Mouse (Mus musculus) left cerebral cortex, postnatal 36 days (tissue): ENCODE data around the gene Tbc1d5. TPM values are rescaled to one million over a fixed set of nuclear protein-coding genes. Genes with fewer than 3 reads are reported as not detected.

Source experiments
- DNase-seq, 2 experiments: peaks; one replicate each; pipeline ENCODE4 v3.0.0; 2021 to 2022; ENCODE audit warnings: low spot score in 2 of 2, mixed read lengths in 1 of 2
- intact Hi-C: fragments of 180-260 bp; cut with DNase I; formaldehyde crosslinking; loops from one replicate; pipeline ENCODE4 v1.15.1; 2025
- total RNA-seq, 2 experiments: library from RNA; stranded (reverse); gene quantifications; 2 replicates each; pipeline ENCODE4 v1.2.3; 2021

Gene Tbc1d5
- total RNA-seq, 2 experiments from 2014 or later = 26.7 to 27.7 TPM

DNA sequence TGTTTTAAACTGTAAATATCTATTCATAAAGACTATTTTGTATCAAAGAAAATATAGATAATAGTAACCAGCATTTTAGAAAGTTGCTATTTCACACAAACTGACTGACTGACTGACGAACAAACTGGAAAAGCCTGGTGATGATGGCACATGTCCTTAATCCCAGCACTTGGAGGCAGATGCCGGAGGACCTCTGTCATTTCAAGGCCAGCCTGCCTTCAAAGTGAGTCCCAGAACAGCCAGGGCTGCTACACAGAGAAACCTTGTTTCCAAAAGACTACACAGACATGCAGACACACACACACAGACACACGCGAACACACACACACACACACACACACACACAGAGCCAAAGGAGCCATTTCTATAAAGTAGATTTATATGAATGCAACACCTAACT, 390.3 kb downstream of the Tbc1d5 start:
- no peak for DNase-seq
- intact Hi-C loops = no loop called here

DNA sequence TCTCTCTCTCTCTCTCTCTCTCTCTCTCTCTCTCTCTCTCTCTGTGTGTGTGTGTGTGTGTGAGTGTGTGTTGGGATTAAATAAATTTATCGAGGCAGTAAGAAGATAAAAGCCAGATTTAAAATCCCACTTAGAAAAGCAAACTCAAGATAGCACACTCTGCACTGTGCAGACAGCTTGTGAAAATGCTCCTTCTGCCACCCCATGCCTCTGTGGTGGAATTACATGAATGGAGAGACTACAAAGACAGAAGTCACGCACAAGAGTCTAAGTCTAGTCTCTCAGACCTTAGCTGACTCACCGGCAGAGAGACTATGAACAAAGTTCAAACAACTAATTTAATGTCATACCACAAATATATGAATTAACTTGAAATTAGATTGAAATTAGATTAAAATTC, 403.9 kb downstream of the Tbc1d5 start:
- DNase-seq = no peak
- intact Hi-C loops = loop anchor here (5.0 kb wide), 1 partner anchor 483 kb away; the partner anchor contains the start of gene Dazl

DNA sequence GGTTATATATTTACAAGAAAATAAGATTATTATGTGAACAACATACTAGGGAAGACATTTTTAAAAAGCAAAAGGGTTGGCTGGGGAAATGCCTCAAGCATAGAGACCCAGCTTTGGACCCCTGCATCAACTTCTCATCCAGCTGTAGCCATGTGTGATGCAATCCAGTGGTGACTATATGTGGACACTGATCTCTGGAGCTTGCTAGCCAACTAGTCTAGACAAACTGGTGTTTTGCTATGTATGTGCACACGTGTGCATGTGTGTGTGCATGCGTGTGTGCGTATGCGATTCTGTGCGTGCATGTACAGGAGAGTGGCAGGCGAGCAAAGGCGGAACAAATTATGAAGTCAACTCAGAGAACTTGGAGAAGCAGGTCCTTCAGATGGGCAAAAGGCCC, 414.8 kb downstream of the Tbc1d5 start:
- DNase-seq = no peak
- intact Hi-C loops = loop anchor here (5.0 kb wide), 1 partner anchor 357 kb away; no protein-coding TSS in a partner anchor

DNA sequence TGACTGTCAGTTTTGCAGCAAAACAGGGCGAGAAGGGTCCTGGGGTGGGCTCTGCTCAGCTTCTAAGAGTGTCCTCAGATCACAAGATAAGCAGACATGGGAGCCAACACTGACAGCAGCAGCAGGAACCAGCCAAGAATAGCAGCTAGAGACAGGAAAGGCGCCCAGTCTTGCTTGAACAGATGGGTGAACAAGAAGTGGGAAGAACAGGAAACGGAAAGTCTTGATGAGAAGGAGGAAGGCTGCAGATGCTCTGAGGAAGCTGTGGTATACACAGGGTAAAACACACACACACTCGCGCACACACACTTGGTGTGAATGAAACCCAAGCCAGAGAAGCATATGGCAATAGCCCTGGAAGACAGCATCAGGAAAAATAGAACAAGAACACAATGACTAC, 415.7 kb downstream of the Tbc1d5 start:
- peak; percentile 70 to 80 for DNase-seq
- intact Hi-C loops = loop anchor here (1.0 to 5.0 kb wide), 2 partner anchors 113 to 356 kb away; no protein-coding TSS in a partner anchor

DNA sequence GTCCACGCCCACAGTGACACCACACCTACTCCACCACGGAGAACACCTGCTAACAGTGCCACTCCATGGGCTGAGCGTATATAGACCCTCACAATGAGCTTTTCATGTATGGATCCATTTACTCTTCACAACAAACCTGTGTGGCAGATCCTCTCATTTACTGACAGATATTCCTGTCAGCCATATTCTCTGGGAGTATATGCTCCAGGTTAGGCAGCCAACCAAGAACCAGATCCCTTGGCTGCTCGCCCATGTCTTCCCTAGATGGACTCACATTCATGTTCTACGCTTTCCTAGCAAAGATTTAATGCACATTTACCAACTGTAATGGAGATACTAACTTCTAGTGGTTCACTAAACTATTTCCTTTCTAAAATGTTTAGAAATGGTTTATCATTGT, 416.9 kb downstream of the Tbc1d5 start:
- intact Hi-C loops = loop anchor here (5.0 kb wide), 1 partner anchor 355 kb away; no protein-coding TSS in a partner anchor
- DNase-seq = no peak

DNA sequence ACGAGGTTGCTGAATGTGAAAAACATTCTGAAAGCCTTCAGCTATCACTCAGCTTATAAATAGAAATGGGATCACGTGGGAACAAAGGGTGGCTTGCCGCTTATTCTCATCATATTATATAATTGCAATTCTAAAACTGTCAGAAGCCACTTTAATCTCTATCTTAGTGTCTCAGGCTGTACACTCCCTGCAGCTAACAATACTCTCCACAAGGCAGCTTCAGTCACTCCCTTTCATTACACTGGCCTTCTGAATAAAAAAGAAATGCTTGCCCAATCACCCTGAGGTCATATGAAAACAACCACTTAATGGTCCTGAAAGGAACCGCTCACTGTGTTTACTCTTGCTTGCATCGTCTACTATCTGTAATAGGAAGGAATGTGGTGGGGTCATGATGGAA, 418.1 kb downstream of the Tbc1d5 start:
- intact Hi-C loops = loop anchor here (5.0 kb wide), 1 partner anchor 354 kb away; no protein-coding TSS in a partner anchor
- no peak for DNase-seq

DNA sequence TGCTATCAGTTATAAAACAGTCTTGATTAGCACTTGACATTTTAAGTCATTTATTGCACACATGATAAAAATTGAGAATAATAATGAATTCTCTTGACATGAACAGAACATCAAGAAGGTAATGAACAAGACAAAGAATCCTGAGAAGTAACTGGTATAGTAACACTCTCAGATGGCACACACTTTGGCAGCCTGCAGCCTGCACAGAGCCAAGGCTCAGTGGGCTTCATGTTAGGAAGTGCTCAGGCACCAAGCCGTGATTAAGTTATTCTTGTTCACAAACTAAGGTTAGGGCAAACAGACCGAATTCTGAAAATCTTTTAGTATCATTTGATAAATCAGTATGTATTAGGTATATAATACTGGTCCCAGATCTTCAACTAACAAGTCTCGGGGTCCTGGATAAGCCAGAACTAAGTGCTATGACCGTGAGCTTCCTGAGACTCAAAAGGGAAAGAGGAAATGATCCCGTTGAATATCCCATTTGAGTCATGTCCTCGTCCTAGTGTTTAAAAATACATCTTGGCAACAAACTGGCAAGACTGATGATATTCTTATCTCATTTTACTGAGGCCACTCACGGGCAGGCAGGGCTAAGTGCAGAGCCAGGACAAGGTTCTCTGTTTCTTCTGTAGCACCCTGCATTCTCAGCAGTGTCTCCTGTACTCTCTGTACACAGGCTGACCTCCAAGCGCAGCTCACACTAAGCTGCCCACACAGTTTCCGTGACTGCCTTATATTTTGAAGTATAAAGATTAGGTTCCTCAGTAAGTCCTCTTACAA, 425.6 kb downstream of the Tbc1d5 start:
- peak in 1 of 2 experiments; percentile 4 for DNase-seq
- intact Hi-C loops = no loop called here

DNA sequence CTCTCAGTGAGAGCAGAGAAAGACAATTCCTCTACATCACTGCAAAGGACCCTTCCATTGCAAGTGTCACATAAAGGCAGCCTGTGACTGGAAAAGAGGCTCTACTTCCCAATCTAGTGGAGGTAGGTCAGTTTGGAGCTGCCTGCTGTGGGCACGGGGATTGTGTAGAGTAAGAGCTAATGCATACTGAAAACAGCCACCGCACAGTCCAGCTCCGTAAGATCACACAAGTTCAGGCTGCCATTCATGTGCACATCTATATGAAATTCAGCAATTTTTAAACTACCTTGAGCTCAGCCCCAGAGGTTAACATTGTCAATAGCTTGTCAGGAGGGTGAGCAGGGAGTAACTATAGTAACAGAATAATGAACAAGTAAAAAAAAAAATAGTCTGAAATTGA, 426.4 kb downstream of the Tbc1d5 start:
- intact Hi-C loops = no loop called here
- DNase-seq = no peak

DNA sequence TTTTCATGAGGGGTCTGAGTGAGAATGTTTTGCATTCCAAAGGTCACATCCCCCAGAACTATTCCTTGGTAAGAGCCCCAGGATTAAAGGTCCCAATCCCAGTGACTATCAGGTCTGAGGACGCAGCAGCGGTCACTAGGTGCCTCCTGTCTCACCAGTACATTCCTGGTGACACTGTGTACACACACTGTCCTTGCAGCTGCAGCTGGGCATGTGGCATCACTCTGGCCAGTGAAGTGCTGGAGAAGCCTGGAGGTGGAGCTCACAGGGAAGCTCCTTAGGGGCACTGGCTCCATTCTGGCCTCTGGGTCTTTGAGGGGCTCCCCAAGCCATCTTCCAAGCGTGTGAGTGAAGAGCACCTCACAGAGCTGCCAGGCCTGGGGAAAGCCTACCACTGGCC, 427.2 kb downstream of the Tbc1d5 start:
- no peak for DNase-seq
- intact Hi-C loops = no loop called here

DNA sequence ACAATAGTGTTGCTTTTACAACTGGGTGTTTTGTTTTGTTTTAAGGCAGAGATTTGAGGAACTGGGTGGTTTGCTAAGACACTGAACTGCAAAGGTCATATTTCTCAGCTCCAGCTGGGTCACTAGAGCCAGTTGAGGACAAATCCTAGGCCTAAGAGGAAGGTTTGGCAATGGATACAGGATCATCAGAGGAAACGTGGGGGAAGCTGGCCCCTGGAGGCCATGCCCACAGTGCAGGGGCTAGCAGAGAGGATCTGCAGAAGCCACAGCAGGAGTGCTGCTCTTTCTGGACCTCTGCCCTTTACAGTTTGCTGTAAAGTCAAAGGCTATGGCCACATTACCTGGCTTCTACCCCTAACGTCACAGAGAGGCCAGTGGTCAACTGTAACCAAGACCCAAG, 428.3 kb downstream of the Tbc1d5 start:
- intact Hi-C loops = no loop called here
- DNase-seq = no peak

DNA sequence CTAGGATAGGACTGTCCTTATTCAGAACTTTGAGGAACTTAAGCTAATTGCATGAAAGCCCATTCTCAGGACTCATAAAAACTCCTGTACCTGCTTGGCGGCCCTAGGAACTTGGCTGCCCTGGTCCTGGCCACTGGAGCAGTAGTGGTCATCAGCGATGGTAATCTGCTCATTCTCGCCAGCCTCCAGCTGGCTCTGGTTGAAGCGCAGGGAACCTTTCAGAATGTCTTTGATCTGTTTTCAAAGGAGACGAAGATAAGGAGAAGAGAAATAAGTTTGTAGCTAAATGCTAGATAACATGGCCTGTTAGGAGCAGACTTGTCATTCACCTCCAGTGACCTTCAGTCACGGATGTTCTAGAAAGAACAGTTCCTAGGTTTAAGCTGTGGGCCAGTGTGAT, 437.8 kb downstream of the Tbc1d5 start:
- no peak for DNase-seq

DNA sequence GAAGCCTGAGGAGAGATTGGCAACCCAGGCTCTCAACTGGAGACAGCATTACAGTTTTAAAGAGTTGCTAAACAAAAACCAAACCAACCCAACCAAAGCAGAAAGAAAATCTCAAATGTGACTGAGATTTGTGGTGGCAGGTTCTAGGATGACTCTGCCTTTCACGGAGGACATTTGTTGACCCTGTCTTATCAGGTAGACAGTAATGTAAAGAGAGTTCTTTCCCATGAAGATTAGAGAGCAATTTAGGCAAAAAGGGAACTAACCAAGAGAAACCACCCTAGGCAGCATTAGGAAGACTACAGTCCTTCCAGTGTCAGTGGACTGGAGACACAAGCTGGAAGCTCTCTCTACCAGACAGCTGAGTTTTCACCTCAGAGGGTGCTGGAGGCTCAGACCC, 438.3 kb downstream of the Tbc1d5 start:
- intact Hi-C loops = no loop called here
- no peak for DNase-seq

More for the DNA sequence above, 437.8 kb downstream of the Tbc1d5 start:
- intact Hi-C loops = no loop called here

DNA sequence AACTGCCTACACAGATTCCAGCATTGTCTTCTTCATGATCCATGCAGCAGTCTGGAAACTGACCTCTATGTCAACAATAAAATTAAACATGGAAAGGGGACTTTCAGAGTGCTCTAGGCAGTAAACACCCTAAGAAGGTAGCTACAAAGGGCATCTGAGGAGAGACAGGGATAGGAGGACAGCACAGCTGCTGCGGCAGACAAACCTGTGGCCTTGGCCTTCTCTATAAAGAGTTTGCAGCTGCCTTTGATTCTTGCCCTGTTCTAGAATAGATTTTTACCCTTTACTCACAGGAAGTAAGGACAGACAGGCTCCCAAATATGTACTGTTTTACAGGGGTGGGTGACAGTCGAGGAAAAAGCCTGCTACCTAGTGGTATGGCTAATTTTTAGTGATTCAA, 440.7 kb downstream of the Tbc1d5 start:
- intact Hi-C loops = no loop called here
- no peak for DNase-seq

DNA sequence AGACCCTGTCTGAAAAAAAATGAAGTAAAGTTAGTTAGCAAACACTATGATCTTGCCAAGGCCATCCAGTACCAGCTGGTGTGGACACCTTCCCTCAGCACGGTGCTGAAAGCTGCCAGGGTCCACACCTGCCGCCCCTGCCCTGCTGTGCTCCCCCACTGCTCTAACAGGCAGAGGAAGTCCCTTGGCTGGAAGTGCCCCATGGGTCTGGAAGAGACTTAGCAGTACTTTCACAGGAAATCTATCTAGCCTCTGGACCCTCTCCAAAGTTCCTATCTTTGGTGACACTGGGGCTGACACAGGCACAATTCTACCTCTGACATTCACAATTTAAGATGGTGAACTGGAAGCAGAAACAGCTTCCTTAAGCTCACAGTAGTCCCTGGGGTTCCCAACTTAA, 442.1 kb downstream of the Tbc1d5 start:
- no peak for DNase-seq
- intact Hi-C loops = no loop called here

DNA sequence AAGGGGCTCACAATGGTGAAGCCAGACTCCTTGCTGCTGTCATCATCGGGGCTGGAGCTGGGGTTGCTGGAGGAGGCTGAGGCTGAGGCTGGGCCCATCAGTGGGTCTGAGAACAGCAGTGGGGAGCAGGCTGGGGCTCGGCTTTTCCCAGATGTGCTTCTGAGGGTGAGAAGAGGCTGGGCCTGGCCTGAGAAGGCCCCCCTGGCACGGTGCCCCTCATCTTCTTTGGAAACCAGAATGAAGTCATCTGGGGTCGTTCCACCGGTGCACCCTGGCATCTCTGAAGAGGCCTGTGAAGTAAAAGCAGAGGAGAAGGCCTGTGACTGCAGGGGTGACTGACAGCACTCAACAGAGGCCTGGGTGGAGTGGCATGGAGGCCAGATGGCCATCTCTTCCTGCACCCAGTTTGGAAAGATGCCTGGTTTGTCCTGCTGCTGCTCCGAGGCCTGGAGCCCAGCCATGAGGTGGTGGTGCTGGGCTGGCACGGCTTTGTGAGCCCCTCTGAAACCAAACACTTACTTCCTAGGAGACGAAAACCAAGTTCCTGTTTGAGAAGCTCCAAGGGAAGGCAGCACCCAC, 443.1 kb downstream of the Tbc1d5 start:
- no peak for DNase-seq
- intact Hi-C loops = no loop called here

DNA sequence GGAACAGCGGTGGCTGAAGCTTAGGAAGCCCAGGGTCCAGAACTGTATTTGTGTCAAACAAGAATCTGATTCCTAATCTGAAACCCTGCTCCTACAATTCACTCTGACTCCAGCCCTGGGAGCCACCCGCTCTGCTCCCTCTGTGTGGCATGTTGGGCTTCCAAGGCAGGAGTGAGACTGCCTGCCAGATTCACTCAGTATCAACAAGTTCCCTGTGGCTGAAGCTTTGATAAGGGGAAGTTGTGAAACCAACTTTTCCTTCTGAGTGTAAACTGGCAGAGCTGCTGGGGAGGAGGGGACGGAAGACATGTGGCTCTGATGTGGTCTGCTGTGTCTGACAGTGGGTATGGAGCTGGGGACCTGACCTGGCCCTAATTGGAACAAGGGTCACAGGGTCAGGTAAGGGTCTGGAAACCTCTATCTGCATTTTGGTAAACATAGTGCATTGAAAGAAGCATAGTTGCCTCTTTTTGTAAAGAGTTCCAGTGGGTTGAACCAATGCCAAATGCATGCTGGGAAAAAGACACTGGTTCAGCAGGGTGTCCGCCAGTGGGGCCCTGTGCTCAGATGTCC, 443.7 kb downstream of the Tbc1d5 start:
- DNase-seq = no peak

DNA sequence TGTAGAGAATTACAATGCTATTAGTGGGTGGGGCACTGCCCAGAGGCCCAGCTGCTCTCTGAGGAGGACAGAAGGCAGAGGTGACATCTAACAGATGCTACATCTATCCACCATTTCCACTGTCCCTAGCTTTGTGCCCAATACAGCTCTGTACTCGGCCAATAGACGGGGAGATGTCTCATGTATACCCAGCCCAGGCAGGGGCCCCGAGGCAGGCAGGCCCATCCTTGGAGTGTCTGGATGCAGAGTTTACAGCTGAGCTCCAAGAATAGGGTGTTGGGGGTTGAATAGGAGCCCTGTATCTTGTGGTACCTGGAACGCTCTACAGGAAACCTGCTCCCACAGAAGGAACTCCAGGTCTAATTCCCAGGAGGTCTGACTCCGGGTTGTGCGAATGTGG, 444.4 kb downstream of the Tbc1d5 start:
- intact Hi-C loops = no loop called here
- DNase-seq = no peak

More for the DNA sequence above, 443.7 kb downstream of the Tbc1d5 start:
- intact Hi-C loops = no loop called here

DNA sequence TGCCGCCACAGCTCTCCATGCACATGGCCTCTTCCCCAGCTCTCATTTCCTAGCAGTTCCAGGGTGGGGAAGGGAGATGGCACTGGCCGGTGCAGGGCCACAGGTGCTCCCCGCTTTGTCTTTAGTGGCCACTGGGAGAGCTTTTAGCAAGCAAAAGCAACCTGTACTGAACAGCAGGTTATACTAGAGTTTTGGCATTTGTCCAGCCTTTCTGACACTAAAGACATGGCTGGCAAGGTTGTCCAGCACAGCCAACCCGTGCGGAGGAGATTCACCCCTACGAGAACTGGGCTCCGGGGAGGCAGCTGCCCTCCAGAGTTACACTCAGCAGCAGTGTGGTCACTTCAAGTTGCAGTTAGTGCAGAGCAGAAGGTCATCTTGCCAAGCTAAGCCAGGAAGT, 445.8 kb downstream of the Tbc1d5 start:
- intact Hi-C loops = no loop called here
- DNase-seq = no peak

DNA sequence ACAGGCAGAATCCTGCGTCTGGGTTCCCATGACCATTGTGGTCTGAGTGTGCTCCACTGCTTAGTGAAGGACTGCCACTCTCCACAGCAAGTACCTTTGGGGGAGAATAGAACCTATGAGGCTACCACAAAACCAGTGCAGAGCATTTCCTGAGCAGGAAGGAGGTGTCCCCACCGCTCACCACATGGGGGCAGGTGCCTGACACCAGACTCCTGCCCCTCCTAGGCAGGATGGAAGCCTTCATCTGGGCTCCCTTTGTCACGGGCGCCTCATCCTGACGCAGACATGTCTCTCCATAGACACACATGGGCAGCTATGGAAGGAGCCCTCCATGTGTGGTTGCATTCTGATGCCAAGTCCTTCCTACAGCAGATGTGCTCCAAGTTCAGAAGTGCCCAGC, 447.3 kb downstream of the Tbc1d5 start:
- no peak for DNase-seq
- intact Hi-C loops = no loop called here

DNA sequence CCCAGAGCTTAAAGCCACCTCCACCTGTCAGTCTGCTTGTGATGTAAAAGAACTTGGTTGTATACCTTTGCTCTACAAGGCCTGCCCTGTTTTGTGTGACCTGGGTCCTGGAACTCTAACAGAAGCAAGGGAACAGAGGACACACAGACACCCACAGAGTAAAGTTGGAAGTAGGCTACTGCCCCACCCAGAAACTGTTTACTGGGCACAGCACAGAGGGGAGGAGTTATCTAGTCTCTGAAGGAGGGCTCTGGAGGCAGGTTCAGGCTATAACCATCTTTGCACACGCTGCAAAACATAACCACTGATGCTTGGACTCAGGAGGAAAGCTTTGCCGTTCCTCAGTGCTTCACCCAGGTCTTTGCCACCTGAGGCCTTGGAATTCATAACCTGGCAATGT, 448.3 kb downstream of the Tbc1d5 start:
- intact Hi-C loops = no loop called here
- no peak for DNase-seq

DNA sequence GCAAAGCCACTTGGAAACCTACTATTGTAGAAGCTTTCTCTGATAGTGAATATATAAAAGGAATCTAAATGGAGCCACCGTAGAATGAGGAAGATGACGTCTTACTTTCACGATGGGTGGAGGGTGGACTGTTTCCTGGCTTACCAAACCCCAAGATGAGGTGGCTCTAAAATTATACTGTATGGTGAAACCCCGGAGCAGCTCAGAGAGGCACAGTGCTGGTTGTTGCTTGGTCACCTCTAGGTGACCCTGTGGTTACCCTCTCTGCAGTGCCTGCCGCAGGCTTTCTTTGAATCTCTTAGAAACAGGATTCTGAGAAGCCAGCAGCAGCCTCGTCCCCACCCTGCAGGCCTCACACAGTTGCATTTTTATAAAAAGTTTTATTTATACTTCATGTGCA, 449.6 kb downstream of the Tbc1d5 start:
- DNase-seq = no peak
- intact Hi-C loops = no loop called here
